Mouse (Mus musculus) G1E (cell line): ENCODE measurements around the gene Tmem205. TPM values are rescaled to one million over a fixed set of nuclear protein-coding genes. Genes with fewer than 3 reads are reported as not detected.

Experiments
- ATAC-seq: 2 replicates; pipeline ENCODE4 v1.8.0; 2016; ENCODE audit warnings: mild to moderate bottlenecking; ENCODE audit not compliant: insufficient number of reproducible peaks, poor library complexity, low FRiP score, severe bottlenecking; ENCODE audit errors: extremely low read depth
- DNase-seq: peaks from one replicate; pipeline ENCODE4 v3.0.0; 2012; ENCODE audit warnings: low spot score
- H3K27me3 ChIP-seq: 2 replicates; pipeline ENCODE4 v1.6.1; 2012; ENCODE audit warnings: mild to moderate bottlenecking, low read length, inconsistent platforms; ENCODE audit not compliant: insufficient read depth
- H3K36me3 ChIP-seq: replicated peaks from 2 replicates; pipeline ENCODE3; 2012; ENCODE audit warnings: mild to moderate bottlenecking, inconsistent platforms
- H3K4me1 ChIP-seq: 2 replicates; pipeline ENCODE4 v1.6.1; 2012; ENCODE audit warnings: low read depth, low read length, inconsistent platforms, mixed read lengths; ENCODE audit not compliant: insufficient read depth
- H3K4me3 ChIP-seq: 2 replicates; pipeline ENCODE4 v1.5.1; 2012; ENCODE audit warnings: low read depth, mild to moderate bottlenecking, inconsistent platforms, low read length, moderate library complexity, mixed read lengths
- H3K9me3 ChIP-seq: replicated peaks from 2 replicates; pipeline ENCODE4 v1.6.1; 2012; ENCODE audit warnings: inconsistent platforms
- CTCF ChIP-seq: IDR thresholded peaks from 2 replicates; pipeline ENCODE4 v1.5.1; 2012; ENCODE audit warnings: low read depth, low read length, inconsistent platforms, mixed read lengths
- GATA1 ChIP-seq: IDR thresholded peaks from 2 replicates; pipeline ENCODE4 v1.6.1; 2012; ENCODE audit warnings: borderline replicate concordance, low read length, inconsistent platforms, mixed read lengths
- GATA2 ChIP-seq: IDR thresholded peaks from 2 replicates; pipeline ENCODE4 v1.6.1; 2012; ENCODE audit warnings: low read depth, low read length, inconsistent platforms, borderline replicate concordance
- POLR2AphosphoS5 ChIP-seq: IDR thresholded peaks from 2 replicates; pipeline ENCODE4 v1.6.1; 2012; ENCODE audit warnings: low read depth, low read length, inconsistent platforms; ENCODE audit not compliant: insufficient replicate concordance
- TAL1 ChIP-seq: conservative IDR thresholded peaks from 2 replicates; pipeline ENCODE4 v1.6.1; 2012; ENCODE audit warnings: low read depth, low read length, inconsistent platforms, mixed read lengths
- polyA plus RNA-seq: library from polyadenylated mRNA; stranded (reverse); fragments of >175 nt; gene quantifications from 2 replicates; pipeline ENCODE4 v1.2.3, GENCODE M21; 2012
- total RNA-seq, 2 experiments: library from RNA; stranded (forward) in 1 of 2; stranded (reverse) in 1 of 2; fragments of 200-1000 nt in 1 of 2; fragments of >200 nt in 1 of 2; fragmentation: Nextera tagmentation in 1 of 2; gene quantifications; 2 replicates each; pipeline ENCODE4 v1.2.3; 2014 to 2017

Gene Tmem205
- total and polyA plus RNA-seq, 3 experiments = 9.0 to 17.6 (median 11.3) TPM

DNA sequence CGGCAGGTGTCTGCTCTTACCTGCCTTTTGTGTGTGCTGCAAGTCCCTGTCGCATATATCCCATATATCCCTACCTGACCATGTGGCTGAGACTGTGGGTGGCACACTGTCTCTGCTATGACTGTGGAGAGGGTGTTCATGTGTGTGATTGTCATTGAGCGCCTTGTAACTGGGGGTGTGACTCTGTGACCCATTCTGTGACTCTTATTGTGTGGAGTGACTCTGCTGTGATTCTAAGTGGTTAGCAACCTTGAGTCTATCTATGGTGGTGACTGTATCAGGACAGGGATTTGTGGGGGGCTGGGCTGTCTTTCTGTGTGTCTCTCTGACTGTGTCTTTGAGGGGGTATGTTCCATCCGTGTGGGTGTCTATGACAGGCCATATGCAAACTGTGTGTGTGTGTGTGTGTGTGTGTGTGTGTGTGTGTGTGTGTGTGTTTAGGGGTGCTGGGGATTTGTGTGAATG is 10.4 kb upstream of the Tmem205 start:
- Histone ChIP-seq H3K4me1 (peaks cover 32% of the 10 kb centered on the region), H3K27me3 (peaks cover 12% of the 10 kb centered on the region; the same call in 1 of the 2 replicates), H3K36me3 (no peaks in the 10 kb centered on the region), H3K4me3 (no peak overlapping the region), H3K9me3 (no peaks in the 10 kb centered on the region)
- TF ChIP-seq POLR2AphosphoS5 = no peak
- no peak for TF ChIP-seq TAL1
- TF ChIP-seq GATA1 = no peak
- TF ChIP-seq GATA2 = no peak
- no peak for TF ChIP-seq CTCF
- no peak for DNase-seq
- ATAC-seq = no peak

GRCm38 (mm10) chr9:21936692-21937570 is 9.6 kb upstream of the Tmem205 start, which contains the start of gene Plppr2:
Gene Plppr2, plus strand, starts transcription at chr9:21937033.
- no peak for TF ChIP-seq TAL1
- no peak for TF ChIP-seq GATA2
- TF ChIP-seq GATA1 = no peak
- TF ChIP-seq CTCF = no peak
- TF ChIP-seq POLR2AphosphoS5 = no peak
- H3K4me3 ChIP-seq = peak within 1 kb of the TSS; percentile 74
- peak; percentile 56 for DNase-seq
- H3K36me3 ChIP-seq = no peaks in the 10 kb centered on the region
- H3K4me1 ChIP-seq = peaks cover 39% of the 10 kb centered on the region
- ATAC-seq = peak; percentile 99
- H3K27me3 ChIP-seq = peaks cover 12% of the 10 kb centered on the region; the same call in 1 of the 2 replicates
- no peaks in the 10 kb centered on the region for H3K9me3 ChIP-seq

DNA sequence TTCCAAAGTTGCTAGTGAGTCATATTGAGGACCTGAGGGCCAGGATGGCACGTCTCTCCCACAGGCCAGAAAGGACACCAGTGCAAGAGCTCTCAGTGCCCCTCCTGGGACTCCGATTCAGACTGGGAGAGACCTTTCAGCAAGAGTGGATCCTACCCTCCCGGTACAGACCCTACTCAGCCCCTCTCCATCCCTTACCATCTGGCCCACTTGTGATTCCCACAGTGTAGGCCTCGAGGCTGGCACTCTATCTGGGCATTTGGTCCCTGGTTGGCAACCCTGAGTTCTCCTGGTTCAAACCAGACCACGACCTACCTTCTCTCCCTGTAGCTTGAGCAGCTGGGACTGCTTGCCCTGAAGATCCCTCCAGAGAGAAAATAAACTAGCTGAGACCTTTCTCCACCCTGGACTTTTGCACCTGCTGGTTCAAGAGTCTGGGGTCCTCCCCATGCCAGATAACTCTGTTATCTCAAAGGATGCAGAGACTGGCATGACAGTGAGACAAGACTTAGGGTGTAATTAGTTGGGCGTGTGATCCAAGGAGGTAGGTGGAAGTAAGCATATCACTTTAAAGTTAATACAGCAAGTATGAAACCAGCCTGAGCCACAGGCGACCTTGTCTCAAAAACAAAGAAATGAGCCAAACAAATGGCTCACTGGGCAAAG is 8.2 kb upstream of the Tmem205 start:
- ATAC-seq = no peak
- Histone ChIP-seq H3K27me3 (peaks cover 11% of the 10 kb centered on the region; the same call in 1 of the 2 replicates), H3K36me3 (no peaks in the 10 kb centered on the region), H3K4me1 (peaks cover 44% of the 10 kb centered on the region), H3K9me3 (no peaks in the 10 kb centered on the region), H3K4me3 (no peak overlapping the region)
- DNase-seq = no peak
- TF ChIP-seq GATA2 (no peak), POLR2AphosphoS5 (no peak), TAL1 (no peak), GATA1 (no peak), CTCF (no peak)

DNA sequence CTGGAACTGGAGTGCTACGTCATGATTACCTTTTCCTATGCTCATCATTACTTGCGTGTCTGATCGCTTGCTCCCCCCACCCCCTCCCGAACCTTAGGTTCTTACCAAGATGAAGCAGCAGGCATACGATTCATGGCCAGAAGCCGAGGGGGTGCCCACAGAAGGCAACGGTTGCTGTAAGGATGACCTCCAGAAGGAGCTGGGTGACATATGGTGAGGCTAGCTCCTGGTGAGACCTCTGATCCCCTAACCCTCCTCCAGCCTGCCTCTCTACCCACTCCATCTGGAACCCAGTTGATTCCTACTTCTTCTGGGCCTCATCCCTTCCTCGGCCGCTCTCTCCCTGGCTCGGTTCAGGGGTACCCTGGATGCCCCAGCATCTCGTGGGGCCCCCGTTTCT is 6.7 kb upstream of the Tmem205 start:
- H3K9me3 ChIP-seq = no peaks in the 10 kb centered on the region
- no peaks in the 10 kb centered on the region for H3K36me3 ChIP-seq
- H3K4me3 ChIP-seq = no peak overlapping the region
- H3K4me1 ChIP-seq = peaks cover 44% of the 10 kb centered on the region
- DNase-seq (no peak), ATAC-seq (no peak)
- peaks cover 9% of the 10 kb centered on the region; the same call in 1 of the 2 replicates for H3K27me3 ChIP-seq
- no peak for TF ChIP-seq POLR2AphosphoS5
- no peak for TF ChIP-seq GATA2

GRCm38 (mm10) chr9:21932445-21933137 is 5.2 kb upstream of the Tmem205 start:
- ATAC-seq (no peak), DNase-seq (no peak)
- no peak for TF ChIP-seq TAL1
- no peak for TF ChIP-seq CTCF
- TF ChIP-seq POLR2AphosphoS5 = no peak
- TF ChIP-seq GATA2 = no peak
- TF ChIP-seq GATA1 = no peak
- H3K36me3 ChIP-seq = no peaks in the 10 kb centered on the region
- H3K27me3 ChIP-seq = peaks cover 8% of the 10 kb centered on the region; the same call in 1 of the 2 replicates
- peaks cover 48% of the 10 kb centered on the region for H3K4me1 ChIP-seq
- no peaks in the 10 kb centered on the region for H3K9me3 ChIP-seq
- peak overlapping the region; percentile 48 for H3K4me3 ChIP-seq

GRCm38 (mm10) chr9:21932006-21932405 is 4.7 kb upstream of the Tmem205 start:
- H3K36me3 ChIP-seq = no peaks in the 10 kb centered on the region
- DNase-seq (no peak), ATAC-seq (no peak)
- peaks cover 8% of the 10 kb centered on the region; the same call in 1 of the 2 replicates for H3K27me3 ChIP-seq
- no peak for TF ChIP-seq CTCF
- TF ChIP-seq GATA1 = no peak
- no peak for TF ChIP-seq TAL1
- TF ChIP-seq GATA2 = no peak
- no peak for TF ChIP-seq POLR2AphosphoS5
- H3K4me3 ChIP-seq = no peak overlapping the region
- H3K9me3 ChIP-seq = no peaks in the 10 kb centered on the region
- H3K4me1 ChIP-seq = peaks cover 49% of the 10 kb centered on the region
